Mouse (Mus musculus): ENCODE data around the gene Layn. TPM values are rescaled to one million over a fixed set of nuclear protein-coding genes. Genes with fewer than 3 reads are reported as not detected.

Layn gene
- polyA plus RNA-seq, 1 experiment: 5.2 TPM

DNA sequence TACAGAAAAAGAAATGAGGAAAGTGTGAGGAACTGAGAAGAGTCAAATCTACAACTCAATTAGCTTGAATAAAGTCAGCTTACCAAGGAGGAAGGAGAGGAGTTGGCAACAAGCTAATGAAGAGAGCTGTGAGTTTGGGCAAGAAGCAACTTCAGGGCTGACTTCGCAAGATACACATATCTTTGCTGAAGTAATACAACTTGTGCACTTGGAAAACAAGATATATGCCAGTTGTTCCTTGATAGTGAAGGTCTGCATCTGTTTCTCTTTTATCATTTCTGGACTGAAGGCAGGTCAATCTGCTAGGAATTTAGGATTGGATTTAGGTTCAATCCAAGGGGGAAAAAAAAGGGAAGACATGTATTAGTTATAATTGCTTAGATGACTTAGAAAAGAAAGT is 63.2 kb downstream of the Layn start:
- H3K4me3 ChIP-seq (ENCODE audit: insufficient read depth, low read length): no peak overlapping the region
- no peaks in the 10 kb centered on the region; the same call in 1 of the 2 replicates for H3K4me1 ChIP-seq (ENCODE audit: control insufficient read depth, insufficient read depth, low read length)
- no peak for TF ChIP-seq CTCF (IDR thresholded peaks at IDR 0.05; ENCODE audit: extremely low read depth, insufficient read depth, low read length)
- TF ChIP-seq POLR2A (IDR thresholded peaks at IDR 0.05; ENCODE audit: extremely low read depth, insufficient read depth, low read length): no peak
- H3K27ac ChIP-seq (ENCODE audit: insufficient read depth, low read length): no peak overlapping the region

DNA sequence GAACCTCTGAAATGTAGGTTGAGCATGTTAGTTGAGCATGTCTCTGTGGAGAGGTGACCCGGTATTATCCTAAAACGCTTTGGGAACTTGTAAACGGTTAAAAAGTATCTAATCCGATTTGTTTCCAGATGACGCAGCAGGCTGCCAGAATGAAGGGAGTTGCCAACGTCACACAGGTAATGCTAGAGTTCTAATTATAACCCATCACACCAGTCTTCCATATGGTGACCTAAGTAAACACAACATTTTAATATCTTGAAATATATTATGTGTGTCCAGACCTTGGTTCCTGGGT is 67.3 kb downstream of the Layn start:
- TF ChIP-seq CTCF (IDR thresholded peaks at IDR 0.05; ENCODE audit: extremely low read depth, insufficient read depth, low read length) (no peak), POLR2A (IDR thresholded peaks at IDR 0.05; ENCODE audit: extremely low read depth, insufficient read depth, low read length) (no peak)
- H3K27ac ChIP-seq (ENCODE audit: insufficient read depth, low read length): no peak overlapping the region
- peak overlapping the region; percentile 67; the same call in 1 of the 2 replicates for H3K4me3 ChIP-seq (ENCODE audit: insufficient read depth, low read length)
- H3K4me1 ChIP-seq (ENCODE audit: control insufficient read depth, insufficient read depth, low read length): no peaks in the 10 kb centered on the region; the same call in 1 of the 2 replicates

GRCm38 (mm10) chr9:51008841-51009655 is 67.8 kb downstream of the Layn start, which contains the start of gene Sik2:
Gene Sik2 (minus strand): TSS chr9:51009073.
- H3K27ac ChIP-seq (ENCODE audit: insufficient read depth, low read length): peak within 1 kb of the TSS; percentile 99
- H3K4me3 ChIP-seq (ENCODE audit: insufficient read depth, low read length): peak within 1 kb of the TSS; percentile 67
- TF ChIP-seq CTCF (IDR thresholded peaks at IDR 0.05; ENCODE audit: extremely low read depth, insufficient read depth, low read length): peak; percentile 59
- peak; percentile 73 for TF ChIP-seq POLR2A (IDR thresholded peaks at IDR 0.05; ENCODE audit: extremely low read depth, insufficient read depth, low read length)
- no peaks in the 10 kb centered on the region; the same call in 1 of the 2 replicates for H3K4me1 ChIP-seq (ENCODE audit: control insufficient read depth, insufficient read depth, low read length)

DNA sequence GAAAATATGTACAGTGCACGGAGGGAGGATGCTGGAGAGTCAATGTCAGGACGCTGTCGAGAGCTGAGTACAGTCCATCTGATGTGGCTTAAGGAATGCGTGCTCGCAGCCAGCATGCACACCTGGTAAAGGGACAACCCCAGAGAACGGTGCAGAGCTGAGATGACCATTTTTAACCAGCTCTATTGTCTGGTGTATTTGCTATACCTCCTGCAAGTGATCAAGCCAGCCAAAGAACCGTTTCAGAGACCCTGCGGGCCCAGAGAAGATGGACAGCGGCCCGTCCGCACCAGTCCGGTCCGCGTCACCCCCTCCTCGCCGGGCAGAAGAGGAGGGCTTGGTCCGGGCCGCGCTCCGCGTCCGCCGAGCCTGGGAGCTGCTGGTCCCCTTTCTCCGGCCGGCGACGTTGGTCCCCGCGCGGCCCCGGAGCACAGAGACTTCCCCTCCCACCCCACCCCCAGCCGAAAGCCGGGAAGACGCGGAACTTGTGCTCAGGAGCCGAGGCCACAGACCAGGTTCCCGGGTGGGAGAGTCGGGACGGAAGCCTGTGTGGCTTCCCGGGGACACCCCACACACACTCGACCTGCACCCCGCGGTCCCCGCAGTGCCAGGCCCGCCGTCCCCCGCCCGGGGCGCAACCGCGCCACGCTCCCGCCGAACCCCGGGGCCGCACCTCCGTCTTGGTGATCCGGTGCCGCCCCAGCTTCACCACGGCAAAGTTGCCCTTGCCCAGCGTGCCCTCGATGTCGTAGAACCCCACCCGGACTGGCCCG is 68.6 kb downstream of the Layn start:
- H3K4me3 ChIP-seq (ENCODE audit: insufficient read depth, low read length): peak overlapping the region; percentile 67
- TF ChIP-seq CTCF (IDR thresholded peaks at IDR 0.05; ENCODE audit: extremely low read depth, insufficient read depth, low read length): no peak
- TF ChIP-seq POLR2A (IDR thresholded peaks at IDR 0.05; ENCODE audit: extremely low read depth, insufficient read depth, low read length): no peak
- H3K27ac ChIP-seq (ENCODE audit: insufficient read depth, low read length): peak overlapping the region; percentile 99
- no peaks in the 10 kb centered on the region; the same call in 1 of the 2 replicates for H3K4me1 ChIP-seq (ENCODE audit: control insufficient read depth, insufficient read depth, low read length)

GRCm38 (mm10) chr9:51007726-51008067 is 69.2 kb downstream of the Layn start:
- TF ChIP-seq CTCF (IDR thresholded peaks at IDR 0.05; ENCODE audit: extremely low read depth, insufficient read depth, low read length) (no peak), POLR2A (IDR thresholded peaks at IDR 0.05; ENCODE audit: extremely low read depth, insufficient read depth, low read length) (no peak)
- peak overlapping the region; percentile 67 for H3K4me3 ChIP-seq (ENCODE audit: insufficient read depth, low read length)
- no peaks in the 10 kb centered on the region; the same call in 1 of the 2 replicates for H3K4me1 ChIP-seq (ENCODE audit: control insufficient read depth, insufficient read depth, low read length)
- H3K27ac ChIP-seq (ENCODE audit: insufficient read depth, low read length): peak overlapping the region; percentile 0

GRCm38 (mm10) chr9:51006846-51007245 is 70.0 kb downstream of the Layn start:
- Histone ChIP-seq H3K4me1 (ENCODE audit: control insufficient read depth, insufficient read depth, low read length) (no peaks in the 10 kb centered on the region; the same call in 1 of the 2 replicates), H3K4me3 (ENCODE audit: insufficient read depth, low read length) (peak overlapping the region; percentile 67; the same call in 1 of the 2 replicates), H3K27ac (ENCODE audit: insufficient read depth, low read length) (no peak overlapping the region)
- TF ChIP-seq CTCF (IDR thresholded peaks at IDR 0.05; ENCODE audit: extremely low read depth, insufficient read depth, low read length) (peak; percentile 53; the same call in 1 of the 2 replicates), POLR2A (IDR thresholded peaks at IDR 0.05; ENCODE audit: extremely low read depth, insufficient read depth, low read length) (no peak)

Other genes starting within 250 kb of the Layn start
- 13.2 and 14.9 TPM in 2 replicates for gene Ppp2r1b, start 231.8 kb downstream of the Layn start, polyA plus RNA-seq (2012; rRNA removed)
- gene Sik2, start 68.0 kb downstream of the Layn start, polyA plus RNA-seq (2012; rRNA removed): 20.0 and 21.6 TPM in 2 replicates
- not detected in 2 replicates for gene Btg4, start 16.2 kb downstream of the Layn start, polyA plus RNA-seq (2012; rRNA removed)
- gene 4833427G06Rik, start 25.0 kb upstream of the Layn start, polyA plus RNA-seq (2012; rRNA removed): 0.11 and 0.35 TPM in 2 replicates
- 0.02 TPM in 2 replicates for gene Gm32742, start 88.4 kb upstream of the Layn start, polyA plus RNA-seq (2012; rRNA removed)
- 0.13 TPM in 2 replicates for gene Pou2af1, start 136.6 kb upstream of the Layn start, polyA plus RNA-seq (2012; rRNA removed)
- gene Colca2, start 201.5 kb upstream of the Layn start, polyA plus RNA-seq (2012; rRNA removed): 3.0 and 3.9 TPM in 2 replicates

All from cortical plate, adult 2 months (tissue).